Mouse (Mus musculus): Measurements from ENCODE around the gene Galnt17. TPM values are rescaled to one million over a fixed set of nuclear protein-coding genes. Genes with fewer than 3 reads are reported as not detected.
A peak's percentile ranks its signal among the peaks of the same experiment; 100 is the strongest.

Gene Galnt17
- total RNA-seq, 2 experiments from 2014 or later: 36.4 to 38.6 TPM

GRCm38 (mm10) chr5:131065174-131065573, 243.1 kb downstream of the Galnt17 start:
- Histone ChIP-seq H3K27ac (no peak overlapping the region), H3K4me3 (no peak overlapping the region)
- peak in 1 of 2 experiments; percentile 54 for DNase-seq (ENCODE audit: extremely low spot score in 1 of 2, low spot score in 2 of 2)
- intact Hi-C loops (cut with DNase I): no loop called here
- no peak for TF ChIP-seq CTCF (IDR thresholded peaks at IDR 0.05)

GRCm38 (mm10) chr5:131048505-131048904, 259.8 kb downstream of the Galnt17 start:
- no peak overlapping the region for H3K4me3 ChIP-seq
- no peak for TF ChIP-seq CTCF (IDR thresholded peaks at IDR 0.05)
- intact Hi-C loops (cut with DNase I): no loop called here

GRCm38 (mm10) chr5:131043130-131043529, 265.2 kb downstream of the Galnt17 start:
- intact Hi-C loops (cut with DNase I): no loop called here
- DNase-seq (ENCODE audit: extremely low spot score in 1 of 2, low spot score in 2 of 2): no peak
- Histone ChIP-seq H3K4me3 (no peak overlapping the region), H3K27ac (no peak overlapping the region)
- TF ChIP-seq CTCF (IDR thresholded peaks at IDR 0.05): no peak; the same call in 1 of the 2 replicates

More at GRCm38 (mm10) chr5:131048505-131048904, 259.8 kb downstream of the Galnt17 start:
- no peak overlapping the region for H3K27ac ChIP-seq
- DNase-seq (ENCODE audit: extremely low spot score in 1 of 2, low spot score in 2 of 2): no peak

- no peak for DNase-seq (ENCODE audit: extremely low spot score in 1 of 2, low spot score in 2 of 2)
- intact Hi-C loops (cut with DNase I): no loop called here
- Histone ChIP-seq H3K27ac (no peak overlapping the region), H3K4me3 (no peak overlapping the region)
- no peak for TF ChIP-seq CTCF (IDR thresholded peaks at IDR 0.05)
Observed at GRCm38 (mm10) chr5:131040441-131040840, 267.9 kb downstream of the Galnt17 start.

- H3K4me3 ChIP-seq: no peak overlapping the region
- H3K27ac ChIP-seq: no peak overlapping the region
- no peak for TF ChIP-seq CTCF (IDR thresholded peaks at IDR 0.05)
- DNase-seq (ENCODE audit: extremely low spot score in 1 of 2, low spot score in 2 of 2): no peak
- intact Hi-C loops (cut with DNase I): no loop called here
Observed at GRCm38 (mm10) chr5:131039611-131040313, 268.5 kb downstream of the Galnt17 start.

GRCm38 (mm10) chr5:131024506-131024905, 283.8 kb downstream of the Galnt17 start:
- intact Hi-C loops (cut with DNase I): no loop called here
- DNase-seq (ENCODE audit: extremely low spot score in 1 of 2, low spot score in 2 of 2): no peak
- no peak overlapping the region for H3K4me3 ChIP-seq
- H3K27ac ChIP-seq: no peak overlapping the region
- no peak for TF ChIP-seq CTCF (IDR thresholded peaks at IDR 0.05)

- no peak for DNase-seq (ENCODE audit: extremely low spot score in 1 of 2, low spot score in 2 of 2)
- H3K27ac ChIP-seq: no peak overlapping the region
- no peak overlapping the region for H3K4me3 ChIP-seq
- no peak for TF ChIP-seq CTCF (IDR thresholded peaks at IDR 0.05)
- intact Hi-C loops (cut with DNase I): no loop called here
Observed at GRCm38 (mm10) chr5:131022396-131022993, 285.8 kb downstream of the Galnt17 start.

GRCm38 (mm10) chr5:131020936-131021335, 287.4 kb downstream of the Galnt17 start:
- intact Hi-C loops (cut with DNase I): no loop called here
- H3K4me3 ChIP-seq: no peak overlapping the region
- H3K27ac ChIP-seq: no peak overlapping the region
- no peak for DNase-seq (ENCODE audit: extremely low spot score in 1 of 2, low spot score in 2 of 2)
- no peak for TF ChIP-seq CTCF (IDR thresholded peaks at IDR 0.05)

- Histone ChIP-seq H3K27ac (no peak overlapping the region), H3K4me3 (no peak overlapping the region)
- no peak for DNase-seq (ENCODE audit: extremely low spot score in 1 of 2, low spot score in 2 of 2)
- TF ChIP-seq CTCF (IDR thresholded peaks at IDR 0.05): no peak
- intact Hi-C loops (cut with DNase I): no loop called here
Observed at GRCm38 (mm10) chr5:131019346-131019965, 288.8 kb downstream of the Galnt17 start.

GRCm38 (mm10) chr5:131016066-131016465, 292.2 kb downstream of the Galnt17 start:
- intact Hi-C loops (cut with DNase I): no loop called here
- H3K27ac ChIP-seq: no peak overlapping the region
- TF ChIP-seq CTCF (IDR thresholded peaks at IDR 0.05): no peak
- no peak overlapping the region for H3K4me3 ChIP-seq
- no peak for DNase-seq (ENCODE audit: extremely low spot score in 1 of 2, low spot score in 2 of 2)

- Histone ChIP-seq H3K4me3 (no peak overlapping the region), H3K27ac (no peak overlapping the region)
- no peak for TF ChIP-seq CTCF (IDR thresholded peaks at IDR 0.05)
- intact Hi-C loops (cut with DNase I): no loop called here
- DNase-seq (ENCODE audit: extremely low spot score in 1 of 2, low spot score in 2 of 2): no peak
Observed at GRCm38 (mm10) chr5:131015341-131015740, 293.0 kb downstream of the Galnt17 start.

- DNase-seq (ENCODE audit: extremely low spot score in 1 of 2, low spot score in 2 of 2): no peak
- Histone ChIP-seq H3K27ac (no peak overlapping the region), H3K4me3 (no peak overlapping the region)
- intact Hi-C loops (cut with DNase I): no loop called here
- TF ChIP-seq CTCF (IDR thresholded peaks at IDR 0.05): no peak
Observed at GRCm38 (mm10) chr5:131013816-131014215, 294.5 kb downstream of the Galnt17 start.
